Mouse (Mus musculus) midbrain, embryonic 16.5 days (tissue): ENCODE results near the gene Smoc1. TPM values are rescaled to one million over a fixed set of nuclear protein-coding genes. Genes with fewer than 3 reads are reported as not detected.
A peak's percentile ranks its signal among the peaks of the same experiment; 100 is the strongest.

ENCODE experiments used
- microRNA-seq: library from miRNA; unstranded; fragments of <30 nt; microRNA quantifications from one replicate; pipeline ENCODE4, GENCODE M21; 2017
- polyA plus RNA-seq: library from polyadenylated mRNA; unstranded; fragments of >200 nt; fragmentation: Nextera tagmentation; extraction: Ambion mirVana; gene quantifications from 2 replicates; pipeline ENCODE4 v1.2.1, GENCODE M21; 2015

Gene Smoc1
- polyA plus RNA-seq, 1 experiment from 2014 or later = 29.0 TPM

Small RNA genes lying within 50 kb of the gene (microRNA-seq; reads per million reads assigned to microRNA genes)
- gene Mir3067 = 15.7 reads per million, percentile 35 among the genes with 10 or more reads in this experiment

Other genes starting within 250 kb of the Smoc1 start
- gene Susd6, start 236.3 kb upstream of the Smoc1 start, polyA plus RNA-seq = 10.4 and 11.0 TPM in 2 replicates
- gene Srsf5, start 81.3 kb upstream of the Smoc1 start, polyA plus RNA-seq = 426 and 452 TPM in 2 replicates
- gene Slc10a1, start 58.1 kb upstream of the Smoc1 start, polyA plus RNA-seq = 0.45 and 0.56 TPM in 2 replicates